Mouse (Mus musculus) bone marrow macrophage, adult 2 months (primary cell): ENCODE measurements around the gene Gm11492.

ENCODE experiments used
- CTCF ChIP-seq: IDR thresholded peaks from 2 replicates; pipeline ENCODE4 v1.5.1; 2012; ENCODE audit warnings: low read depth, mild to moderate bottlenecking, low read length, moderate library complexity
- POLR2A ChIP-seq: IDR thresholded peaks from 2 replicates; pipeline ENCODE4 v1.6.1; 2012; ENCODE audit warnings: mild to moderate bottlenecking, low read depth, low read length, borderline replicate concordance

DNA sequence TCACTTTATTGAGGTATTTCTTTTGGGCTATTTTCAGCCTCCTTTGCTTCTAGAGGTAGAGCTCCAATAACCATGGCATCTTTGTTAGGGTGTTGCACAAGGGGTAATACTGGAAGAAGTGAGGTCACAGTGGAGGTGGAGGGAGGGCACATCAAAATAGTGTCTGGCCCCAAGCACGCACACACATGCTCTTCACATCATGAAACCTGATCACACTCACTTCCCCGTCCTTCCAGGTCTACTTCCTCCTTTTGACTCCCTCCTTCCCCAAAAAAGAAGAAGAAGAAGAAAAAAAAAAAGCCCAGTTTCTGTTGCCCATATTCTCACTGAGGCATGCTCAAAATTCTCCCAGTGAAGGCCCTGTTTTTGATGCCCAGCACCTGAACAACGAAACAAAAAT lies 39.1 kb upstream of the Gm11492 start:
- no peak for TF ChIP-seq CTCF
- no peak for TF ChIP-seq POLR2A
